Mouse (Mus musculus) central nervous system, embryonic 18 days (tissue): ENCODE measurements around the gene Sgca. TPM values are rescaled to one million over a fixed set of nuclear protein-coding genes. Genes with fewer than 3 reads are reported as not detected.

Source experiments
- polyA plus RNA-seq: library from polyadenylated mRNA; depleted of rRNA; stranded (reverse); fragments of >200 nt; gene quantifications from 2 replicates; pipeline ENCODE4 v1.2.3, GENCODE M21; 2012; rRNA removed

Sgca gene
- 0.10 and 1.6 TPM in 2 replicates for polyA plus RNA-seq

GRCm38 (mm10) chr11:94976199-94976598 lies at the start of gene Sgca:
Sgca (minus strand) TSS chr11:94976327.

DNA sequence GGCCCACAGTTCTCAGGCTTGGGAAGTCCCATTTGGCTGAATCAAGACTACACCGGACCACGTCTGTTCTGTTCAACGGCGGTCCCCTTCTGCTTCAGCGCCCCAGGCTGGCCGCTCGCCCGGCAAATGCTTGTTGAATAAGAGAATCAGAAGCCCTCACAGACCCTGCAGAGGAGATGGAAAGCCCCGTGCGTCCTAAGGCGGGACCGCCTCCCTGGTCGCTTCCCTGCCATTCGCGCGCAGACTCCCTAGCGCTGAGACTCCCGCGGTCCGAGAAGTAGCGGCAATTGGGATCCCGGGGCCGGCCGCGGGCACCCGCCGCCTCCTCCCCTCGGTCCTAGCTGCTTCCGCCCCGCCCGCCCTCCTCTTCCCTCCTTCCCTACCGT lies 33.5 kb upstream of the Sgca start, which contains the start of gene Samd14:
Gene Samd14, plus strand, starts transcription at position 251 of the 386 bp plus-strand sequence.

DNA sequence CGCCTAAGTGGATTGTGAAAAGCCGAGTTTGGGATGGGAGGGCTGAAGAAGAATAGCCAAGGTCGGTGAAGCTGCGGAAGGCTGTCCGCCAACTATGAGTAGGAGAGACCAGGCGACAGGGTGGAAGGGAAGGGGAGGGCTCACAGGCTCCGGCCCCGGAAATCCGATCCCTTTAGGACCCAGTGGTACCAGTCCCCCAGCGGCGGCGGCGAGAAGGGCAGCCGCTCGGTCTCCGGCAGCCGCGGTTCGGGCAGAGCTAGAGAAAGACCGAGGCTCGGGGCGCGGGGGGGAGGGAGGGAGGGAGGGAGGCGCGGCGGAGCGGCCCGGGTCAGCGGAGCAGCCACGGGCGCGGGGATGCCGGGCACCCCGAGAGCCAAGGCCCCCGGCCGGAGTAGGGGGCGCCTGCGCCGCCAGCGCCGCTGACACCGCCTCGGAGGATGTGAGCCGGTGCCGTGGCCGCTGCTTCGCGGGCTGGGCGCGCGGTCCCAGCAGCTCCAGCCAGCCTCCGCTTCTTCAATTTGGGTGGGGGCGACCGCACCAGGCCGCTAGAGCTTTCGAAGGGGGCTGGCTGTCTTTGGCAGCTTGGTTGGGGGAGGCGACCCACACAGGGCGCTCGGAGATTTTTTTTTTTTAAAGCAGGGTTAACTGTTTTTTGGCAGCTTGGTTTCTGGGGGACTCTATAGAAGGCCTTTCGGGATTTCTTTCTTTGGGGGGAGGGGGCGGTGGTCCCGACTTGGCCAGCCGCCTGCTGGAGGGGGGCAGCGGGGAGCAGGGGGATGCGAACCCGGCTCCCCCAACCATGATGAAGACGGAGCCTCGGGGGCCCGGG lies 14.8 kb upstream of the Sgca start, which contains the start of gene Ppp1r9b:
Gene Ppp1r9b, plus strand, starts transcription at position 287 of the 829 bp plus-strand sequence.

DNA sequence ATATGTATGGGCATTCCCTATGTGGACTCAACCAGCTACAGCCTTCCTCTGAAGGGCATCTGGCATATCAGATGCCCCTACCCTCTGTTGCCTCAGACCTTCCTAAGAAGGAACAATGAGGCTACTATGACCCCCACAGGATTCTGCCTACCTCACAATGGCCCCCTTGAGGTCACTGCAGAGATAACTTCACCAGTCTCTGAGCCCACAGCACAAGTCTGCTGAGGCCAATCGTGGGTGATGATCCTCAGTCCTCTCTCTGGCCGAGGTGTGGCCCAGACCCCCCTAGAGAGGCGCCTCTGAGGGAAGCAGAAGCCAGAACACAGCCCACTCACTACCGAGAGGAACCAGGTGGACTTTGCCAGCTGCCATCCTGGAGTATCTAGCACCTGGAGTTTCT lies 8.7 kb downstream of the Sgca start, which contains the start of gene Hils1:
Gene Hils1, plus strand, starts transcription at position 175 of the 400 bp plus-strand sequence.

GRCm38 (mm10) chr11:94936045-94936444 lies 40.1 kb downstream of the Sgca start, which contains the start of gene Col1a1:
Col1a1 (plus strand) TSS chr11:94936224.

Other genes with a start within 250 kb of the Sgca start
- gene Cdc34b, start 234.5 kb downstream of the Sgca start, polyA plus RNA-seq, result 0.04 and 0.12 TPM in 2 replicates
- 0.04 TPM in 1 of 2 replicates, not detected in the other for gene Tmem92, start 193.6 kb downstream of the Sgca start, polyA plus RNA-seq
- gene Col1a1, start 40.1 kb downstream of the Sgca start, polyA plus RNA-seq, result 30.8 and 149 TPM in 2 replicates
- not detected in 2 replicates for gene Hils1, start 8.7 kb downstream of the Sgca start, polyA plus RNA-seq
- 45.2 and 53.2 TPM in 2 replicates for gene Ppp1r9b, start 14.7 kb upstream of the Sgca start, polyA plus RNA-seq
- gene Samd14, start 33.6 kb upstream of the Sgca start, polyA plus RNA-seq, result 115 and 127 TPM in 2 replicates
- 15.4 and 15.9 TPM in 2 replicates for gene Pdk2, start 65.0 kb upstream of the Sgca start, polyA plus RNA-seq
- gene Itga3, start 100.5 kb upstream of the Sgca start, polyA plus RNA-seq, result 30.3 and 31.8 TPM in 2 replicates
- 0.08 and 0.52 TPM in 2 replicates for gene Dlx3, start 143.8 kb upstream of the Sgca start, polyA plus RNA-seq
- gene Dlx4, start 169.9 kb upstream of the Sgca start, polyA plus RNA-seq, result 0.13 and 0.28 TPM in 2 replicates